Mouse (Mus musculus) heart, embryonic 14.5 days (tissue): ENCODE results near the gene D130043K22Rik. TPM values are rescaled to one million over a fixed set of nuclear protein-coding genes. Genes with fewer than 3 reads are reported as not detected.
A peak's percentile ranks its signal among the peaks of the same experiment; 100 is the strongest.

Experiments used
- ATAC-seq: fragments of 200-750 bp; cut with Nextera tagmentation; 2 replicates; pipeline ENCODE4 v1.8.0; 2017; ENCODE audit warnings: low read depth, moderate TSS enrichment; ENCODE audit not compliant: insufficient number of reproducible peaks, insufficient read depth, low FRiP score
- H3K27ac ChIP-seq, 2 experiments: fragments of 200-500 bp in 1 of 2; fragments of 300-500 bp in 1 of 2; sonication (generic) in 1 of 2; replicated peaks in 1 of 2; 2 replicates each; pipeline ENCODE4 v1.5.1; 2012 to 2014; ENCODE audit warnings: low read depth in 2 of 2, low read length in 2 of 2, control low read depth in 1 of 2, mild to moderate bottlenecking in 1 of 2, mixed read lengths in 1 of 2; ENCODE audit not compliant: control insufficient read depth in 1 of 2, insufficient read depth in 1 of 2
- H3K27me3 ChIP-seq: fragments of 300-500 bp; sonication (generic); 2 replicates; pipeline ENCODE4 v1.6.1; 2014; ENCODE audit warnings: mild to moderate bottlenecking, low read length, control low read depth; ENCODE audit not compliant: control insufficient read depth, insufficient read depth
- H3K36me3 ChIP-seq: fragments of 300-500 bp; sonication (generic); 2 replicates; pipeline ENCODE4 v1.6.1; 2014; ENCODE audit warnings: mild to moderate bottlenecking, control low read depth, low read length, mixed read lengths; ENCODE audit not compliant: control insufficient read depth, insufficient read depth
- H3K4me1 ChIP-seq, 2 experiments: fragments of 200-500 bp in 1 of 2; fragments of 300-500 bp in 1 of 2; sonication (generic) in 1 of 2; 2 replicates each; pipeline ENCODE4 v1.6.1; 2012 to 2014; ENCODE audit warnings: low read length in 2 of 2, control low read depth in 1 of 2, mixed read lengths in 1 of 2; ENCODE audit not compliant: control insufficient read depth in 2 of 2, insufficient read depth in 2 of 2
- H3K4me2 ChIP-seq: fragments of 300-500 bp; sonication (generic); 2 replicates; pipeline ENCODE4 v1.6.1; 2014; ENCODE audit warnings: mild to moderate bottlenecking, low read length
- H3K4me3 ChIP-seq, 2 experiments: fragments of 200-500 bp in 1 of 2; fragments of 300-500 bp in 1 of 2; sonication (generic) in 1 of 2; 2 replicates each; pipeline ENCODE4 v1.5.1; 2012 to 2014; ENCODE audit warnings: low read length in 2 of 2, mild to moderate bottlenecking in 2 of 2, control low read depth in 1 of 2, low read depth in 1 of 2, moderate library complexity in 1 of 2; ENCODE audit not compliant: control insufficient read depth in 1 of 2, insufficient read depth in 1 of 2
- H3K9ac ChIP-seq: fragments of 300-500 bp; sonication (generic); 2 replicates; pipeline ENCODE4 v1.6.1; 2014; ENCODE audit warnings: mild to moderate bottlenecking, low read length
- H3K9me3 ChIP-seq: fragments of 300-500 bp; sonication (generic); 2 replicates; pipeline ENCODE4 v1.6.1; 2016; ENCODE audit warnings: low read length, control low read depth; ENCODE audit not compliant: control insufficient read depth
- WGBS: fragments of 180-500 bp; shearing (Covaris S2); extraction: QIAGEN DNeasy Blood & Tissue Kit; methylation state at CpG from one replicate; pipeline ENCODE4 v1.1.7; 2014; 5-methylcytosine and 5-hydroxymethylcytosine counted together
- polyA plus RNA-seq: library from polyadenylated mRNA; unstranded; fragments of >200 nt; fragmentation: Nextera tagmentation; extraction: Ambion mirVana; gene quantifications from 2 replicates; pipeline ENCODE4 v1.2.1, GENCODE M21; 2014

D130043K22Rik gene
- polyA plus RNA-seq, 1 experiment from 2014 or later = 0.04 TPM

- Histone ChIP-seq H3K9ac (peak overlapping the region; percentile 99), H3K4me2 (peak overlapping the region; percentile 91), H3K27me3 (no peaks in the 10 kb centered on the region), H3K27ac (peak overlapping the region; percentile 25 to 100; a peak in 3 of 4 replicates), H3K9me3 (no peaks in the 10 kb centered on the region), H3K4me1 (peaks cover 0 to 27% of the 10 kb centered on the region in 2 experiments; a peak in 3 of 4 replicates), H3K4me3 (peak overlapping the region; percentile 88 to 99), H3K36me3 (peaks cover 28% of the 10 kb centered on the region)
- WGBS = under 1% methylated on average over 26 of the region's 26 CpGs
- no peak for ATAC-seq
These were observed 42.7 kb upstream of the D130043K22Rik start for GRCm38 (mm10) chr13:24802131-24802691.

GRCm38 (mm10) chr13:24803196-24803595 lies 41.7 kb upstream of the D130043K22Rik start:
- 17% methylated on average over 2 of the region's 2 CpGs for WGBS
- peaks cover 0 to 27% of the 10 kb centered on the region in 2 experiments; a peak in 3 of 4 replicates for H3K4me1 ChIP-seq
- peak overlapping the region; percentile 88 to 99; a peak in 3 of 4 replicates for H3K4me3 ChIP-seq
- H3K27me3 ChIP-seq = no peaks in the 10 kb centered on the region
- no peak for ATAC-seq
- H3K9ac ChIP-seq = peak overlapping the region; percentile 99
- no peaks in the 10 kb centered on the region for H3K9me3 ChIP-seq
- 0 out of 4 replicates have a peak overlapping the region, but pooled peaks of 1 of the 2 experiments have one; percentile 9 for H3K27ac ChIP-seq
- peaks cover 37% of the 10 kb centered on the region for H3K36me3 ChIP-seq
- H3K4me2 ChIP-seq = peak overlapping the region; percentile 91

- ATAC-seq = no peak
- peaks cover 66% of the 10 kb centered on the region for H3K36me3 ChIP-seq
- H3K4me2 ChIP-seq = no peak overlapping the region
These were observed 38.9 kb upstream of the D130043K22Rik start for GRCm38 (mm10) chr13:24806079-24806478.

GRCm38 (mm10) chr13:24812521-24812920 lies 32.4 kb upstream of the D130043K22Rik start:
- H3K4me3 ChIP-seq = no peak overlapping the region
- 0 out of 4 replicates have a peak, but pooled peaks cover 0 to 3% of the 10 kb centered on the region in 2 experiments for H3K4me1 ChIP-seq
- H3K4me2 ChIP-seq = no peak overlapping the region
- no peak overlapping the region for H3K9ac ChIP-seq
- no peak overlapping the region for H3K27ac ChIP-seq
- no peak for ATAC-seq
- peaks cover 90% of the 10 kb centered on the region for H3K36me3 ChIP-seq
- no peaks in the 10 kb centered on the region for H3K9me3 ChIP-seq
- WGBS = 92% methylated on average over 2 of the region's 2 CpGs
- no peaks in the 10 kb centered on the region for H3K27me3 ChIP-seq

More at GRCm38 (mm10) chr13:24806079-24806478, 38.9 kb upstream of the D130043K22Rik start:
- Histone ChIP-seq H3K27ac (no peak overlapping the region), H3K4me1 (peaks cover 0 to 21% of the 10 kb centered on the region in 2 experiments; a peak in 2 of 4 replicates), H3K4me3 (no peak overlapping the region), H3K9ac (no peak overlapping the region), H3K9me3 (no peaks in the 10 kb centered on the region), H3K27me3 (no peaks in the 10 kb centered on the region)

- H3K36me3 ChIP-seq = peaks cover 89% of the 10 kb centered on the region
- ATAC-seq = no peak
- 87% methylated on average over 1 of the region's 1 CpGs for WGBS
These were observed 30.3 kb upstream of the D130043K22Rik start for GRCm38 (mm10) chr13:24814616-24815015.

GRCm38 (mm10) chr13:24816125-24817092 lies 28.5 kb upstream of the D130043K22Rik start:
- Histone ChIP-seq H3K4me1 (0 out of 4 replicates have a peak, but pooled peaks cover 0 to 3% of the 10 kb centered on the region in 2 experiments), H3K4me2 (no peak overlapping the region), H3K4me3 (no peak overlapping the region), H3K9ac (no peak overlapping the region), H3K9me3 (no peaks in the 10 kb centered on the region), H3K36me3 (peaks cover 85% of the 10 kb centered on the region), H3K27ac (0 out of 4 replicates have a peak overlapping the region, but pooled peaks of 1 of the 2 experiments have one; percentile 19), H3K27me3 (no peaks in the 10 kb centered on the region)
- ATAC-seq = peak; percentile 62
- 57% methylated on average over 4 of the region's 4 CpGs for WGBS

More at GRCm38 (mm10) chr13:24814616-24815015, 30.3 kb upstream of the D130043K22Rik start:
- Histone ChIP-seq H3K4me1 (0 out of 4 replicates have a peak, but pooled peaks cover 0 to 3% of the 10 kb centered on the region in 2 experiments), H3K4me3 (no peak overlapping the region), H3K9ac (no peak overlapping the region), H3K4me2 (no peak overlapping the region), H3K27me3 (no peaks in the 10 kb centered on the region), H3K9me3 (no peaks in the 10 kb centered on the region), H3K27ac (no peak overlapping the region)

- no peak overlapping the region for H3K27ac ChIP-seq
- H3K4me2 ChIP-seq = no peak overlapping the region
- WGBS = 97% methylated on average over 1 of the region's 1 CpGs
- H3K27me3 ChIP-seq = no peaks in the 10 kb centered on the region
- H3K9ac ChIP-seq = no peak overlapping the region
- H3K36me3 ChIP-seq = peaks cover 57% of the 10 kb centered on the region
- peaks cover 3 to 6% of the 10 kb centered on the region in 2 experiments; a peak in 3 of 4 replicates for H3K4me1 ChIP-seq
- no peaks in the 10 kb centered on the region for H3K9me3 ChIP-seq
- no peak for ATAC-seq
- no peak overlapping the region for H3K4me3 ChIP-seq
These were observed 25.0 kb upstream of the D130043K22Rik start for GRCm38 (mm10) chr13:24819931-24820330.
